Mouse (Mus musculus) v-Abl transformed pro-B cells (cell line): ENCODE measurements around the gene Catsperz.
"Not testable (repeated sequence)": the region's sequence is repeated elsewhere in the genome, so short reads cannot be mapped to it uniquely, and the experiment has no call there.

Experiments used
- in situ Hi-C, 2 experiments: fragments of 400-800 bp; cut with MboI; formaldehyde crosslinking; loops; one replicate each; pipeline ENCODE4 v1.15.1; 2025; ENCODE audit not compliant: unreplicated experiment in 2 of 2

Gene Catsperz

GRCm38 (mm10) chr19:6911101-6912074 is 13.8 kb downstream of the Catsperz start:
- in situ Hi-C loops = loop anchor here (5.0 kb wide), 1 partner anchor 39 kb away; no protein-coding TSS in a partner anchor

DNA sequence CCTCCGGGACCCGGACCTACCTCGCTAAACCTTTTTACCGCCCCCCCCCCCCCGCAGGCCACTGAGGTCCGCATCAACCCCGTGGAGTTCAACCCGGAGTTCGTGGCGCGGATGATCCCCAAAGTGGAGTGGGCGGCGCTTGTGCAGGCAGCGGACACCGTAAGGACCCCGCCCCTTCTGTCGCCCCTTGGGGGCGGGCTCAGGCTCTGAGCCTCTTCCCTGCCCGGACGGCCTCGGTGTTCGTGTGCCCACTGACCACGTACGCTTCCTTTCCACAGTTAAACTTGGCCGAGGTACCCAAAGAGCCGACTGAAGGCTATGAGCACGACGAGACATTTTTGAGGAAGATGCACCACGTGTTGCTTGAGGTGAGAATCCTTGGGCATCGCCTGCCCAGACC is 14.9 kb downstream of the Catsperz start:
- in situ Hi-C loops = loop anchor here (5.0 kb wide), 1 partner anchor 38 kb away; no protein-coding TSS in a partner anchor

DNA sequence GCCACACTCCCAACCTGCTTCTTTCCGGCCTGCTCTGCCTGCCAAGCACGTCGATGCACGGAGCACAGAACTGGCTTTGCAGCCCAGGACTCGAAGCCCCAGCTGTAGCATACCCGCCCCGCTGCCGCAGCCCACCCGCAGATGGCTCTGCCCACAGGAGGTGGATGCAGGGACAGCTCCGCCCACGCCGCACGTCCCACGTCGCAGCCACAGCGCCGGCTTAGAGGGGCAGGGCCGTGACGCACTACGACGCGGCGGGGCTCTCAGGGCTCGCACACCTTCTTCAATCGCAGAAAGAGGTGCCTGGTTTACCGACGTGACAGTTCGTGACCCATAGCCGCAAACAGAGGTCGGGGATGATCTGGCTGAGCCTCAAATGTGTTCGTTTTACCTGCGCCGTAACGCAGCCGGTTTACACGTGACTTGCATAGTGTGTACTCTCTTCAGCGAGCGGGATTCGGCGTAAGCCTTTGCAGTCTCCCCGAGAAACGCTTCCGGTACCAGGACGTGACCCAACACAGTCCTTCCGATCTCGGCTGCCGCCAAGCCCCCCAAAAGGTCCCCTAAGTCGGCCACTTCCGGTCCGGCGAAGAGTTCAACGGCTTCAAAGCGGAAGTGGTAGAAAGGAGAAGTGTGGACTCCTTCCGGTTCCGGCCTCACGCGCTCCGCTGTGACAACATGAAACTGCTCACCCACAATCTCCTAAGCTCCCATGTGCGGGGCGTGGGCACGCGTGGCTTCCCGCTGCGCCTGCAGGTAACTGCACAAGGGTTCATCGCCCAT is 15.5 kb downstream of the Catsperz start, which contains the start of the genes Trmt112 and Prdx5:
TSS of gene Trmt112 (plus strand) at position 192 of the 783 bp plus-strand sequence.
TSS of gene Prdx5 (minus strand) at position 600 of the 783 bp plus-strand sequence.
- in situ Hi-C loops = loop anchor here (5.0 kb wide), 1 partner anchor 37 kb away; no protein-coding TSS in a partner anchor

DNA sequence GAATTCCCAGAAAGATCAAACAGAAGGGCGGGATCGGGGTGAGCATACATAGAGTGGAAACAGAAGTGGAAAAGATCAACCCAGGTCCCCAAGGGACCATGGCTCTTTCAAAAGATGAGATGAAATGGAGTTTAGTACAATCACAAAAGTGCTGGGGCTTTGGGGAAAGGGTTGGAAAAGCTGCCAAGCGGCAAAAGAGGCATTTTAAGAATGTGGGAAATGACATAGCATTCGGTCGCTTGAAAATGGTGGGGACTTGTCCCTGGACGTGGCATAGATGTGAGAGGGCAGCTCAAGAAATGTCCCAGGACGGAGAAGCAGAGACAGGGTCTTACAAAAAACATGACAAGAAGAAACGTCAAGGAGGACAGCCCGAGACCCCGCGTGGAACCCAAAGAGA is 16.2 kb downstream of the Catsperz start:
- in situ Hi-C loops = no loop called here

DNA sequence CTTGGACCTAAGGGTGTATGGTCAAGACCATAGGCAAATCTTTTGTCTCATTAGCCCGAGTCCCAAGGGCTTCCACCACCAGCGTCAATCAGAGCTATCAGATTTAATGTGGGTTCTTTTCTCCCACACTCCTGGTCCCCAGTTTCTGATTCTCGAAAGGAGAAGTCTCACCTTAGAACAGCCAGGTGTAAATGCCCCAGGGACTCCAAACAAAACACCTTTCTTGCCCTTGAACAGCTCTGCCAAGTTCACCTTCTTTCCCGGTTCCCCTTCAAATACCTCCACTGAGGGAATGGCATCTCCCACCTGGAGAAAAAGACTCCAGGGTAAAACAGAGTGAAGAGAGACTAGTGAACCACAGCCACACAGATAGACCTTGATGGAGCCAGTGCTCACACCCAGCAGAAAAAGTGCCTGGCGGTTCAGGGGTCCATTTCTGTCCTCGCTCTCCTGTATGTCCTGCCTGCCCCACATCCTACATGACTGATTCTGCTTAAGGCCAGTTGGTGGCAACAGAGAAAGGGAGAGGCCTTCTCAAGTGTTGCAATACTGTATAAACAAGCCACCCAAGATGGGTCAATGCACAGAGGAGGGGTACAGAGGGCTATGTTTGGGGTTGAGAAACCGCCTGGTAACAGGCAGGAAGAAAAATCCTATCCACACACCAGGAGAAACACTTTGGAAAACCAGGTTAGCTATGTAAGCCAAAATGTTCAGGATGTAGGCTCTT is 17.2 kb downstream of the Catsperz start:
- in situ Hi-C loops = no loop called here

DNA sequence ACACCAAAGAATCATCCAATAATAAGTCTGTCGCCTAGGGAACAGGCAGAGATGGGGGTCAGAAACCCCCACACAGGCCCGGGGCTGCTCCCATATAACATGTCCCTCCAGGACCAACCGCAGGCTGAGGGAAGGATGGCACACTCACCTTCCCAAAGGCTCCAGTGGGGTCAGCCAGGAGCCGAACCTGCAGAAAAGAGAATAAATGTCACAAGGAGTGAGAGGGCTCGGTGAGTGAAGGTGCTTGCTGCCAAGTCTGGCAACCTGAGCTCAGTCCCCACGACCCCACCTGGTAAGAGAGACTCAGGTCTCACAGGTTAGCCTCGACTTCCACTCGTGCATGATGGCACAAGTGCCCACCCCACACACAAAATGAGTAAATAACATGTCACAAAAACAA is 18.1 kb downstream of the Catsperz start:
- in situ Hi-C loops = no loop called here

GRCm38 (mm10) chr19:6906199-6906598 is 19.0 kb downstream of the Catsperz start:
- in situ Hi-C loops = no loop called here

DNA sequence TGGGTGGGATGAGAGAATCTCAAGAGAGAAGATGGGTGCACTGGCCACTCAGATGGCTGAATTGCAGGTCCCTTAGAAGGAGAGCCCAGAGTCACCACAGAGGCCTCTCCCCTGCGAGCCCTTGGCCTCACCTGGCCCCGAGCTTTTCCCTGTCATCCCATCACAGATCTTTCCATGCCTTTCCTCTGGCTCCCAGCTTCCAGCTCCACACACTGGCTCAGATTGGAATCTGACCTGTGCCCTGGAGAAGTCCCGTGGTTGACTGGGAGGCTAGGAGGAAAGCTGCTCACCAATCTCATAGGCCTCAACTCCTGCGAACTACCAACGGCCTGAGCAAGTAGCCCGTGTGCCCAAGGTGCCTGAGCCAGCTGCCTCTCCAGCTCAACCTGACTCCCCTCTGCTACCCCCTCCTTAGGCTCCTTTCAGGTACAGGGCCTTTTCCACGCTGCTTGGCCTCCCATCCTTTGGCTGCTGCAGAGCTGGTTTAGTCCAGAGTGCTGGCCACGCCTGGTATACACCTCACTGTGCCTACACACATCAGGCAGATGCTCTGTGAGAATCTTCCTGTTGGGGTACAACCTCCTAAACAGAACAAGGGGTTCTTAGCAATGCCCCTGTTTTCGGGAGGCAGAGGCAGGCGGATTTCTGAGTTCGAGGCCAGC is 19.6 kb downstream of the Catsperz start:
- in situ Hi-C loops = no loop called here

- in situ Hi-C loops = no loop called here
Observed at GRCm38 (mm10) chr19:6904846-6905245, 20.3 kb downstream of the Catsperz start.

DNA sequence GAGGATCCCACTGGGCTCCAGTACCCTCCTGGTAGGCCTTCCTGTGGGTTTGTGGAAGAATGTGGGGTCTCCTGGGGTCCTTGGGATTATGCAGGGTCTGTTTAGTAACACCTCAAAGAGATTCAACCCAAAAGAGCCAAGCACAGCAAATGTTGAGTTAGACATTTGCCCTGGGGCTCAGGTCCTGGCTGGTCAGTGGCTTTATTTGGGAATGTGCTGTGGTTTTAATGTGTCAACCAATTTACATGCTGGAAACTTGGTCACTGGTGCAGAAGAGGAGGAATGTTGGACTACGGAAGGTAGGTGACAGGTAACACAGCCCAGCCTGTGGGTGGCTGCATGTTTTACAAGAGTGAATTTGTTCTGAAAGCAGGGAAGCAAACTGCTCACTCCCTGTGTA is 22.1 kb downstream of the Catsperz start:
- in situ Hi-C loops = no loop called here

DNA sequence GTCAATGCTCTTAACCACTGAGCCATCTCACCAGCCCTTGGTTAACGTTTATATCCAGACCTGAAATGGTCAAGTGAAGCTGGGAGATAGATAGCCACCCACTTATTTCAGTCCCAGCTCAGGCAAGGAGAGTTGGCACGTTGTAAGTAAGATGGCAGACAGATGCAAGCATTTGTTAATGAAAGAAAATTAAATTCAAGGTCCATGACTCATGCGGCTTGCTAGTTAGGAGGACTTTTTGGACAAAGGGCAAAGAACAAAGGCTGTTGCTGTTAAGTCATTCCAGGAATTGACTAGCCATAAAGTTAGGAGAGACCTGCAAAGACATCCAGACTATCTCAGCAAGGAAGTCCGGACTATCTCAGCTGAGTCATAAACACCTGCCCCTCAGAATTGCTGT is 25.5 kb downstream of the Catsperz start:
- in situ Hi-C loops = no loop called here

- in situ Hi-C loops = not testable (repeated sequence)
Observed at GRCm38 (mm10) chr19:6895608-6896305, 29.4 kb downstream of the Catsperz start.

DNA sequence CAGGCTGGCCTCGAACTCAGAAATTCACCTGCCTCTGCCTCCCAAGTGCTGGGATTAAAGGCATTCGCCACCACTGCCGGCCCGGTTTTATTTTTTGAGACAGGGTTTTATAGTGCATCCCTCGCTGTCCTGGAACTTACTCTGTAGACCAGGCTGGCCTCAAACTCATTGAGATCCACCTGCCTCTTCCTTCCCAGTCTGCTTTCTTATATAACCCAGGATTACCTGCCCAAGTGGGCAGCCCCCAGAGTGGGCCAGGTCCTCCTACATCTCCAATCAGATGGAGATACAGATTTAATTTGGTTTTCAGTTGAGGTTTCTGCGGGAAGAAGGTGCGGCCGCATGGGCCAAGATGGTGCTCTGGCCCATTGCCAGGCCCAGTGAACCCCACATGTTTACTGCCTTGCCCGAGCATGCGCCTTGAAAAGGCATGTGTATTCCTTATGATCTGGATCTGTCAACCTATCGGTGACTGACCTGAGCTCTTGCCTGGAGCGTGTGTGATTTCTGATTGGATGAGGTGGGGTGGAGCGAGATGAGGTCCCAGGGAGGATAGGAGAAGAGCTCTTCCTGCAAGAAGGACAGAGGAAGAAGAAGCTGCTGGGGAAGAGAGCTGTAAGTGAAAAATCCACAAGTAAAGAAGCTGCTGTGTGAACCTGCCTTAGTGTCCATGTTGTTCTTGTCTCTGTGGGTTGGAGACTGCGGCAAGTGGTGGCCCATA is 31.3 kb downstream of the Catsperz start:
- in situ Hi-C loops = no loop called here

DNA sequence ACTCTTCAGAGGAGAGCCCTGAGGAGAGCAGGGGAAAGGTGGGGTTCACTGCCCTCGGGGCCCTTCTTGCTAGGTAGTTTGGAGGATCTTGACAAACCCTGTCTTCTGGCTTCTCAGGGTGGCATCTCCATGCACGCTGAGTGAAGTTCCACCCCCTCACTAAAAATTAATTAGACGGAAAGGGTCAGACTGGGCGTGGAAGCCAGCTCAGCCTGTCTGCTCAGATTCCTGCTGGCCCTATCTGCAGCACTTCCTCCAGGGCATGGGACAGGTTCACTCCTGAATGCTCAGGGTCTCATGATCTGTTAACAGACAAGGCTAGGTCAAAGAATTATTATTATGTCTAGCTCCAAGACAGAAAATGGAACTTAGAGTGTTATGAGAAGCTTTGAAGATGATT is 32.7 kb downstream of the Catsperz start:
- in situ Hi-C loops = no loop called here

DNA sequence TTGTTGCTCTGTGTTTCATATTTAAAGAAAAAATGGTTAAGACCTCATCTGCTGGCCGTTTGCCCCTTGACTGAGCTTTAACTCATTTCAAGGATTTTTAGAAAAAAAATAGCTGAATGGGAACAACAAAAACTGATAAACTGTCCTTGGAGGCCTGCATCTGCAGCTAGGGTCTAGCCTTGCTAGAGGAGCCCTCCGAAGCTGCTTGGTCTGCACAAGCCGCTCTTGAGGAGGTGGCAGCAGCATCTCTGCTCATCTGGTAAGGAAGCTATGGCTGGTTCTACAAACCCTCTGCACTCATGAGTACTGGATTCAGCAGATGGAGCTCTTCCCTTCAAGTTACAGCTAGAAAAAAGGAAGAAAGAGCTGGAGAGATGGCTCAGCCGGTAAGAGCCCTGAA is 47.2 kb downstream of the Catsperz start:
- in situ Hi-C loops = no loop called here

DNA sequence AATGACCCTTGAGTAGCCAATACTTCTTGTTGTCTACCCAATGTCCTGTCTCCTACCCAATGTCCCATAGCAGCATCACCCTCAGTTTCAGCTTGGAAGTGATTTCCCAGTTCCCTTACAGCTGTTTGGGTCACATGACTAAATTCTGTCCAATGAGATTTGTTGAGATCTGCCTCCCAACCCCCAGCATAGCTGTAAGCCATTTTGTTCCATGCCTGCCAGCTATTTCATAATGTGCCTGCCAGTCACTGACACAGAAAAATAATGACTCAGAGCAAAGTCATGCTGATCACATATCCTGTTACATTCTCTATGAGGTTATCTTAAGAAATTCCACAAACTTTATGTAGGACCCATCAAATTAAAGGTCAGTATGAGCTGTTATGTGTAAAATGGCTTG is 48.4 kb downstream of the Catsperz start:
- in situ Hi-C loops = no loop called here

DNA sequence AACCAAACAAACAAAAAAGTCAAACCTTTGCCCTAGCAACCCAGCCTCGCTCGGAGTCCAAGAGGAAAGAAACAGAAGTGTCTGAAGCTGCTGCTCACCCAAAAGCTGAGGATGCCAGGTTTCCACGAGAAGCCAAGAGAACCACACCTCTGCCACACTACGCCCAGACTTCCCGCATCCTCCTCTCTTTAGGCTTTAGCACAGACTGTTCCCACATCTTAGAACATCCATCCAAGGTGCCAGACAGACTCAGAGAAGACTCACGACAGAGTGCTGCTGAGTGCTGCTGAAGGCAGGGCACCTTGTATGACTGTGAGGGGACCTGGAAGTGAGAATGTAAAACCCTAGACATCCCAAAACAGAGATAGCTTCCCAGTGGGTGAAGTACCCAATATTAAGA is 49.3 kb downstream of the Catsperz start:
- in situ Hi-C loops = no loop called here

DNA sequence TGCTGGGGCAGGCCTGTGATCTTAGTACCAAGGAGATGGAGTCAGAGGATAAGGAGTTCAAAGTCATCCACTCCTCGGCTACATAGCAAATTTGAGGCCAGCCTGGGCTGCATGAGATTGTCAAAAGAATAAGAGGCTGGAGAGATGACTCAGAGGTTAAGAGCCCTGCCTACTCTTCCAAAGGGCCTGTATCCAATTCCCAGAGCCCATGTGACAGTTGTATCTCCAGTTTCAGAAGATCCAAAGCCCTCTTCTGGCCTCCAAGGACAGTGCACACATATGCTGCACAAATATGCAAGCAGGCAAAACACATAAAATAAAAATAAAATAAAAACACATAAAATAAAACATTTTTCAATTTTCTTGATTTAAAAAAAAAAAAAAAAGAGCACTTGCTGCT is 50.9 kb downstream of the Catsperz start:
- in situ Hi-C loops = loop anchor here (5.0 kb wide), 1 partner anchor 38 kb away; the partner anchor contains the start of gene Prdx5 (in 2 of the 2)

DNA sequence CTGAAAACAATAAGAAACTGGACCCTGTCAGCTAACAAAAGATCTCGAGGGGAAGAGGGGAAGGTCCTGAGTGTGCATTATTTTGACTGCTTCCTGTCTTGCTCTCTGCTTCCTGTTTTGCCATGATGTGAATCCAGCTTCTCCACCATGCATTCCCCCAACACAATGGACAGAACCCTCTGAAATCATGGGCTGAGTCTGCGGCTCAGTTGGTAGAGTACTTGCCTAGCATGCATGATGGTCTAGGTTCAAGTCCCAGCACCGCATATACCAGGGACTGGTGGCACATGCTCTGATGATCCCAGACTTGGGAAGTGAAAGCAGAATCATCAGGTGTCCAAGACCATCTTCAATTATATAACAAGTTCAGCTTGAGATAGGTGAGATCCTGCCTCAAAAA is 52.5 kb downstream of the Catsperz start:
- in situ Hi-C loops = loop anchor here (5.0 kb wide), 1 partner anchor 40 kb away; the partner anchor contains the start of gene Prdx5 (in 2 of the 2)
